Mouse (Mus musculus) heart, embryonic 14.5 days (tissue): Measurements from ENCODE around the gene Nsd2. TPM values are rescaled to one million over a fixed set of nuclear protein-coding genes. Genes with fewer than 3 reads are reported as not detected.

Source experiments
- microRNA-seq: library from miRNA; unstranded; fragments of <30 nt; microRNA quantifications from one replicate; pipeline ENCODE4, GENCODE M21; 2016
- polyA plus RNA-seq: library from polyadenylated mRNA; unstranded; fragments of >200 nt; fragmentation: Nextera tagmentation; extraction: Ambion mirVana; gene quantifications from 2 replicates; pipeline ENCODE4 v1.2.1, GENCODE M21; 2014

The Nsd2 gene
- polyA plus RNA-seq, 1 experiment from 2014 or later = 37.7 TPM

Small RNA genes lying within 50 kb of the gene (microRNA-seq; reads per million reads assigned to microRNA genes)
- gene Mir7024 = not detected

Other genes starting within 250 kb of the Nsd2 start
- gene Fam53a, start 191.1 kb upstream of the Nsd2 start, polyA plus RNA-seq = 49.0 and 58.3 TPM in 2 replicates
- 1.3 TPM in 2 replicates for gene Gm9903, start 190.8 kb upstream of the Nsd2 start, polyA plus RNA-seq
- 97.7 and 102 TPM in 2 replicates for gene Slbp, start 168.2 kb upstream of the Nsd2 start, polyA plus RNA-seq
- 105 and 117 TPM in 2 replicates for gene Tacc3, start 162.6 kb upstream of the Nsd2 start, polyA plus RNA-seq
- 35.4 and 38.3 TPM in 2 replicates for gene Tmem129, start 162.3 kb upstream of the Nsd2 start, polyA plus RNA-seq
- 2.7 and 3.1 TPM in 2 replicates for gene Fgfr3, start 99.1 kb upstream of the Nsd2 start, polyA plus RNA-seq
- 43.5 and 45.0 TPM in 2 replicates for gene Letm1, start 37.9 kb upstream of the Nsd2 start, polyA plus RNA-seq
- gene Nelfa, start 115.7 kb downstream of the Nsd2 start, polyA plus RNA-seq = 24.4 and 25.8 TPM in 2 replicates
- gene Gm1673, start 162.7 kb downstream of the Nsd2 start, polyA plus RNA-seq = 49.5 and 66.7 TPM in 2 replicates
- gene Nat8l, start 175.3 kb downstream of the Nsd2 start, polyA plus RNA-seq = 0.57 and 0.66 TPM in 2 replicates